Mouse (Mus musculus): ENCODE data around the gene Krt222. TPM values are rescaled to one million over a fixed set of nuclear protein-coding genes. Genes with fewer than 3 reads are reported as not detected.

Gene Krt222
- polyA plus RNA-seq, 1 experiment: not detected

DNA sequence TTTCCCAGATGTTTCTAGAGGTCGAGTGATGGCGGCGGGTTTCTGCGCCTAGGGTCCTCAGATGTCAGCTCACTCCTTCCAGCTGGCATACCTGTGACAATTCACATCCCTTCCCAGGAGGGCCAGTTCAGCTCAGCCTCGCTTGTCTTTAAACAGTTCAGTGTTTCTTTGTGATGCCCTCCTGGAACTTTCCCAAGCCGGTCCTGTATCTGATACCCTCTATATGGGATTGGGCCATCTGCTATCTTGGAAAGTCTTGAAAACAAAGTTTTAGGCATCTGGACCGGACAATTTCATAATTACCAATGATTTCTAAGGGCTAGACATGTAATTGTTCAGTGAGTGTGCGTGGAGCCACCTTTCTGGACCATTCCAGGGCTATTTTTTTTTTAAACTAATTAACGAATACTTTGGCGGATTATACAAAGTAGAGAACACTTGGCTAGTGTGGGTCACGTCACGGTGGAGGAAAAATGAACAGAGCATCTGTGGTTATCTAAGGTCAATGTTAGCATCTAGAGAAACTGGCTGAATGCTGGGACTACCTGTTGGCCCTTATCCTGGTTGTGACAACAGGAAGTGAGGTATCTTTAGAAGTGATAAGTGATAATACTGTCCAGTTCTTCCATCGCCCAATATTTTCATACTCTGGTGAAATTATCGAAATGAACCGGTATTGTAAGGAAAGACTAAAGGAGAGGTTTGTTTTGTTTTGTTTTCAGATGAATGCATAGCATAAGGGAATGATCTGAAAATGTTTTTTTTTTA lies 12.7 kb downstream of the Krt222 start:
- Histone ChIP-seq H3K4me3 (replicated peaks; ENCODE audit: control insufficient read depth, low read depth, low read length) (peak overlapping the region; percentile 86), H3K27ac (ENCODE audit: control insufficient read depth, insufficient read depth, low read depth, low read length, poor library complexity) (peak overlapping the region; percentile 91; the same call in 1 of the 2 replicates), H3K4me1 (ENCODE audit: control insufficient read depth, insufficient read depth, low read length) (no peaks in the 10 kb centered on the region; the same call in 1 of the 2 replicates)
- no peak for TF ChIP-seq POLR2A (IDR thresholded peaks at IDR 0.05; ENCODE audit: borderline replicate concordance, control insufficient read depth, low read depth, low read length)
- no peak for TF ChIP-seq CTCF (IDR thresholded peaks at IDR 0.05; ENCODE audit: control insufficient read depth, insufficient read depth, low read length)
- 34% methylated on average over 15 of the region's 15 CpGs for WGBS

DNA sequence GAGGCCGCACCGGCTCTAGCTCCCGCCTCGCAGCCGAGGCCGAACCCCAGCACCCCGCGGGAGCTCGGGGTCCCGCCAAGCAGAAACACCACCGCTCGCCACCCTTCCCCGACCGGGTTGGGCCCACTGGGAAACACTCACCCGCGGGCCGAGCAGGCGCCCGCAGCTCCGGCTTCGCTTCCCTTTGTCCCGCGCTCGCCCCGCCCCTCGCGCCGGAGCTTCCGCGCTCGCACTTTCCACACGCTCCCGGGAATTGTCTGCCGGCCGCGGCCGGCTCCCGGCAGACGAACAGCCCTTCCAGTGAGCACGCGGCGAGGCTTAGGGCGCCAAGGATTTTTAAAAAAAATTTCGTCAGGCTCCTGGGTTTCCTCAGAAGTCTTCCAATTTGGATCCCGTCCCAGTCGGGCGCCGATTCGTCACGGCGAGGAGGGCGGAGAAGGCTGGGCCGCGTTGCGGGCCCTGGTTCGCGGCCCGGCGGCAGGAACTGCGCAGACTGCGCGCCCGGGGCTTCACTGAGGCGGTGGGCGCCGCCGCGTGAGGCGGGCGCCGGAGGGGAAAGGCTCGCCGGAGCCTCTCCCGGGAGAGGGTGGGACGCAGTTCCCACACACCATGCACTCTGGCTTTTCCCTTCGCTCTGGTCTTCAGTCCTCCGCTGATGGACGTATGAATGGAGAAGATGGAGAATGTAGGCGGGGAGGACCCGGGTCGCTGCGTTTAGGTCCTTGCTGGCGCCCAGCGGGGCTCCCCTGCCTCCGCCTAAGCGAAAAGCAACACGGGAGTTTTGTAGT lies 13.4 kb downstream of the Krt222 start, which contains the start of gene Smarce1:
Gene Smarce1 (minus strand): TSS at position 757 of the 788 bp plus-strand sequence.
- peak within 1 kb of the TSS; percentile 86 for H3K4me3 ChIP-seq (replicated peaks; ENCODE audit: control insufficient read depth, low read depth, low read length)
- WGBS: under 1% methylated on average over 87 of the region's 87 CpGs
- H3K27ac ChIP-seq (ENCODE audit: control insufficient read depth, insufficient read depth, low read depth, low read length, poor library complexity): peak within 1 kb of the TSS; percentile 91
- no peaks in the 10 kb centered on the region; the same call in 1 of the 2 replicates for H3K4me1 ChIP-seq (ENCODE audit: control insufficient read depth, insufficient read depth, low read length)
- TF ChIP-seq CTCF (IDR thresholded peaks at IDR 0.05; ENCODE audit: control insufficient read depth, insufficient read depth, low read length): no peak
- TF ChIP-seq POLR2A (IDR thresholded peaks at IDR 0.05; ENCODE audit: borderline replicate concordance, control insufficient read depth, low read depth, low read length): peak; percentile 52; the same call in 1 of the 2 replicates

DNA sequence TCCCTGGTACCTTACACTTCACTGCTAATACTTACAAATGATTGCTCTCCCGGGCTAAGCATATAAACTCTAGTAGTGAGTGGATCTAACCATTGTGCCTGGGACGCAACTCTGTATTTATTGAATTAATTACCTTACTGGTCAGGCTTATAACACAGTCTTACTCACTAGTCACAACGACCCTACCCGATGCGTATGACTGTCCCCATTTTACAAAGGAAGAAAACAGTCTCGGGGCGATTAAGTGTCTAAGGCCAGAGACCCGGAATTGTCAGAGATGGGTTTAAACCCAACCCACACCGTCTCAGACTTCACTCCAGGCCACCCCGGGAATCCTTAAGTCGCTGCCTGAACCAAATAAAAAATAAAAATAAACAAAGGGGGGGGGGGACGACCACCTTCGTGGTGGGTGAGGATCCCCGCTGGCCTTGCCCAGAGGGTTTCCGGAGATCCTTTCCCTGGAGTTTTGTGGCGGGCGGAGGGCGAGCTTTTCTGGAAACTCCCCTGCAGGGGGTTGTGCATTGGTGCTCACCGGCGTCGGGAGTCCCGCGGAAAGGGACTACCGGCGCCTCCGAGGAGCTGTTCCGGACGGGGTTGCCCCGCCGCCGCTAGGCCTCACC lies 14.1 kb downstream of the Krt222 start:
- no peak for TF ChIP-seq POLR2A (IDR thresholded peaks at IDR 0.05; ENCODE audit: borderline replicate concordance, control insufficient read depth, low read depth, low read length)
- TF ChIP-seq CTCF (IDR thresholded peaks at IDR 0.05; ENCODE audit: control insufficient read depth, insufficient read depth, low read length): no peak
- Histone ChIP-seq H3K4me1 (ENCODE audit: control insufficient read depth, insufficient read depth, low read length) (no peaks in the 10 kb centered on the region; the same call in 1 of the 2 replicates), H3K4me3 (replicated peaks; ENCODE audit: control insufficient read depth, low read depth, low read length) (peak overlapping the region; percentile 86), H3K27ac (ENCODE audit: control insufficient read depth, insufficient read depth, low read depth, low read length, poor library complexity) (peak overlapping the region; percentile 91)
- under 1% methylated on average over 31 of the region's 31 CpGs for WGBS

DNA sequence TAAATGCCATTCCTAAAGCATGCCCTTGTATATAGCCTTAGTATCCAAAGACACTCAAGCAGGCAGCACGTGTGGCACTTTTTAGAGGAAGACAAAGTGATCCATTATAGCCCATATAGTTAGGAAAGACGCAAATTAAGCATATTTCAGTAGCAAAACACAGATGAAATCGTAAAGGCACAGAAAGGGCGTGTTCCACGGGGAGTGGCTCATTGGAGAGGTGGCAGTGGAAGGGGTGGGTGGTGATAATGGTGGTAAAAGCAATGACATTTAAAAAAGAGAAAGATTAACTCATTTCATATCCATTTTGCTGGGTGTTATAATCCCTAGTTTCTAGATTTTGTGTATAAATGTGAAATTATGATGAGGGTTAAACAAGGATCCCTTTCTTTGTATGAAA lies 17.6 kb downstream of the Krt222 start:
- H3K4me3 ChIP-seq (replicated peaks; ENCODE audit: control insufficient read depth, low read depth, low read length): no peak overlapping the region
- H3K4me1 ChIP-seq (ENCODE audit: control insufficient read depth, insufficient read depth, low read length): no peaks in the 10 kb centered on the region; the same call in 1 of the 2 replicates
- WGBS: 79% methylated on average over 5 of the region's 5 CpGs
- TF ChIP-seq CTCF (IDR thresholded peaks at IDR 0.05; ENCODE audit: control insufficient read depth, insufficient read depth, low read length) (no peak), POLR2A (IDR thresholded peaks at IDR 0.05; ENCODE audit: borderline replicate concordance, control insufficient read depth, low read depth, low read length) (no peak)
- no peak overlapping the region for H3K27ac ChIP-seq (ENCODE audit: control insufficient read depth, insufficient read depth, low read depth, low read length, poor library complexity)

DNA sequence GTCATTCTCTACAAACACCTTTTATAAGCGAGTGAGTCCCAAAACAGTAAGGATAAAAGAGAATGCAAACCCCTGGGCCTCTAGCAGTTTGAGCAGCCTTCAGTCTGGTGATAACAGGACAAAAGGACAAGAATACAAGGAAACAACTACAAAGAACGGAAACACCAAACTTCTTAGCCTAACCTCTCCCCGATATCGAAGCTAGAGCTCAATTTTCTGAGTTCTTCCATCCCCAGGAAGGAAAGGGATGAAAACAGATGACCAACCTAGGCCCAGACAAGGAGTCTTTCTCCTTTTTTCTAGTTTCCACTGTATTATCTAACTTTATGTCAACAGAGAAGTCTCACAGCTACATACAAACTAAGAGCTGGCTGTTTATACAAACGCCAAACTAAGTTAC lies 20.6 kb downstream of the Krt222 start:
- Histone ChIP-seq H3K27ac (ENCODE audit: control insufficient read depth, insufficient read depth, low read depth, low read length, poor library complexity) (no peak overlapping the region), H3K4me3 (replicated peaks; ENCODE audit: control insufficient read depth, low read depth, low read length) (no peak overlapping the region), H3K4me1 (ENCODE audit: control insufficient read depth, insufficient read depth, low read length) (no peaks in the 10 kb centered on the region)
- WGBS: 89% methylated on average over 5 of the region's 5 CpGs
- TF ChIP-seq CTCF (IDR thresholded peaks at IDR 0.05; ENCODE audit: control insufficient read depth, insufficient read depth, low read length) (no peak), POLR2A (IDR thresholded peaks at IDR 0.05; ENCODE audit: borderline replicate concordance, control insufficient read depth, low read depth, low read length) (no peak)

DNA sequence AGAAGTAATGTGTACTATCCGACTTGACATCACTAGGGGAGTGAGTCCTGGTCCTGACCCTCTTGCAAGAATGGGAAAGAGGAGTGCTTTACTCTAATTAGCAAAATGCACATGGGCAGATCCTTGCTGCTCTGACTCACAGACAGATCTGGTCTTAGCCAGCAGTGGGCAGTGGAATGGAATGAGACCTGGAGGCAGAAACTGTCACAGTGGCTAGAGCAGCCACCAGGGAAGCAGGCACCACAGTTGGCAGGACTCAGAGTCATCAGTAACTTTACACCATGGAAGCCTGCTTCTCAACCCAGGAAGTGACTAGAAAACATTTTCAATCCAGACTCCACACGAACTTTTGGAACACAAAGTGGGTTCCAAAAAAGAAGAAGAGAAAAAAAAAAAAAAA lies 22.1 kb downstream of the Krt222 start:
- TF ChIP-seq POLR2A (IDR thresholded peaks at IDR 0.05; ENCODE audit: borderline replicate concordance, control insufficient read depth, low read depth, low read length) (no peak), CTCF (IDR thresholded peaks at IDR 0.05; ENCODE audit: control insufficient read depth, insufficient read depth, low read length) (no peak)
- 76% methylated on average over 2 of the region's 2 CpGs for WGBS
- H3K27ac ChIP-seq (ENCODE audit: control insufficient read depth, insufficient read depth, low read depth, low read length, poor library complexity): no peak overlapping the region
- H3K4me3 ChIP-seq (replicated peaks; ENCODE audit: control insufficient read depth, low read depth, low read length): no peak overlapping the region
- no peaks in the 10 kb centered on the region for H3K4me1 ChIP-seq (ENCODE audit: control insufficient read depth, insufficient read depth, low read length)

DNA sequence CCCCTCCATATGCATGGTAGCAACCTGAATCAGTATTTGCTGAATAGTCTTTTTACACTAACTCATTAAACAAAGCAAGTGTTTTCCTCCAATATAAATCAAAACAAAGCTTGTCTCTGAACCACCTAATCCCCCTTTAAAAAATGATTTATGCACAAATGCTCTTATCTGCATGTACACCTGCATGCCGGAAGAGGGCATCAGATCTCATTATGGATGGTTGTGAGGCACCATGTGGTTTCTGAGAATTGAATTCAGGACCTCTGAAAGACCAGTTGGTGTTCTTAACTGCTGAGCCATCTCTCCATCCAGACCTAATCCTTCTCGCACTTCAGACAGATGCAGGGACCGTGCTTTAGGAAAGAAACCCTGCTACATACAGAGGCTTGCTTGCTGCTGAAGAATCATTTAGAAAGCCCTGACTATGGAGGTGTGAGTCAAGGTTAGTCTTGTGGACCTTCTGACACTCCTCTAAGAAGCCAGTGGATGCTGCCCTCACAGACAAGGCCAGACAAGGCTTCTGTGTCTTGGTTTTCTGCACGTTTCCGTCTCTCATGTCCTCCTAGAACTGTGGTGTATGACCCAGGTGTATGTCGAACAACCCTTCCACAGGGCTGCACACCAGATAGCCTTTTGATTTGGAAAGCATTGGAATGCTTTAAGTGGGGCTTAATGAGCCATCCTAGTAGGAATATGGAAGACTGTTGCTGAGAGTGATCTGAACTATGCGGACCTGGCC lies 26.5 kb downstream of the Krt222 start:
- TF ChIP-seq CTCF (IDR thresholded peaks at IDR 0.05; ENCODE audit: control insufficient read depth, insufficient read depth, low read length): no peak
- Histone ChIP-seq H3K4me1 (ENCODE audit: control insufficient read depth, insufficient read depth, low read length) (no peaks in the 10 kb centered on the region; the same call in 1 of the 2 replicates), H3K4me3 (replicated peaks; ENCODE audit: control insufficient read depth, low read depth, low read length) (no peak overlapping the region), H3K27ac (ENCODE audit: control insufficient read depth, insufficient read depth, low read depth, low read length, poor library complexity) (no peak overlapping the region)
- 94% methylated on average over 7 of the region's 7 CpGs for WGBS
